ENCODE assay signal across 8 mouse cellular contexts in the genomic region with DNA sequence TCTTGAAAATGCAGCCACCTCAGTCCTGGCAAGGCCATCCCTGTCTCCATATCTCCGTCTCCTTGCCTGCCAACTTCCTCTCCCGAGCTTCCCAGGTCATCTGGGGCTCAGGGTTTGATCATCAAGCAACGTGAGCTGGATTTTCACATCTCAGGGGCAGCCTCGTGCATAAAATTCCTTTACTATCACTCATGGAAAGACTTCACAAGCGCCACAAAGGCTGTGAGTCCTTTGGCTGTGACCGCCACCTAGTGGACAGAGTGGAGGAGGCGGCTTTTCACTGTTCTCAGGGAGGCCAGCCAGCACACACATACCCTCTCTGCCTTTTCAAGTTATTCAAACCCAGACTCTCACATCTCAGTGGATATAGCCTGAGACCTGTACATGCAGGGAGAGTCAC. TPM values are rescaled to one million over a fixed set of nuclear protein-coding genes. Genes with fewer than 3 reads are reported as not detected.
DNase-seq lines count a peak whose midpoint lies in the region; ATAC-seq and TF ChIP-seq lines count a peak whose summit lies in the region.
"Had no signal": no experiment of that assay in that cellular context is flagged by ENCODE, and none has a peak within 500 bp of the region (broad histone marks: within the 10 kb centered on the region; RNA-seq: fewer than 3 reads in every experiment).

No protein-coding gene starts in this region.

- DNase-seq in ZHBTc4 (ENCODE audit: low read depth, low spot score) = peak; percentile 85
- peak; percentile 86 to 88 for DNase-seq in cerebellum, postnatal 36 days
- DNase-seq in gastrocnemius, adult 2 months = peak; percentile 86
- peak; percentile 48 to 72 for DNase-seq in left cerebral cortex, adult 8-10 months (ENCODE audit: low spot score in 2 of 2)
- peak; percentile 78 for DNase-seq in midbrain, embryonic 10.5 days (ENCODE audit: low spot score)
- peak; percentile 89 for DNase-seq in right cerebral cortex, postnatal 4 days

- H3K4me3 ChIP-seq in gastrocnemius, adult 2 months = no peak overlapping the region
- H3K4me3 ChIP-seq in hindbrain, embryonic 16.5 days (ENCODE audit: low read length) = no peak overlapping the region
- H3K4me3 ChIP-seq in midbrain, embryonic 10.5 days = no peak overlapping the region
- H3K4me3 ChIP-seq: stomach, embryonic 15.5 days had no signal

- H3K4me1 ChIP-seq in hindbrain, embryonic 16.5 days (ENCODE audit: control insufficient read depth, insufficient read depth, low read depth, low read length) = no peaks in the 10 kb centered on the region
- H3K4me1 ChIP-seq in midbrain, embryonic 10.5 days = peaks cover 13% of the 10 kb centered on the region
- H3K4me1 ChIP-seq: stomach, embryonic 15.5 days had no signal

- no peaks in the 10 kb centered on the region for H3K27me3 ChIP-seq in hindbrain, embryonic 16.5 days (replicated peaks; ENCODE audit: control insufficient read depth, insufficient read depth, low read length)
- H3K27me3 ChIP-seq in midbrain, embryonic 10.5 days (ENCODE audit: low read depth, poor library complexity, severe bottlenecking) = no peaks in the 10 kb centered on the region
- H3K27me3 ChIP-seq: stomach, embryonic 15.5 days had no signal

- intact Hi-C loops in gastrocnemius, adult 2 months (cut with DNase I) = loop anchor here (1.0 to 10.0 kb wide), 4 partner anchors 46 to 360 kb away; partner anchors contain the start of genes Coro1c, Iscu and Sart3

- H3K4me2 ChIP-seq in hindbrain, embryonic 16.5 days (ENCODE audit: low read length) = no peak overlapping the region
- H3K4me2 ChIP-seq: stomach, embryonic 15.5 days had no signal

- WGBS in hindbrain, embryonic 16.5 days = 7% methylated on average over 7 of the region's 7 CpGs
- WGBS in midbrain, embryonic 10.5 days = 17% methylated on average over 7 of the region's 7 CpGs

- H3K36me3 ChIP-seq in hindbrain, embryonic 16.5 days (ENCODE audit: control insufficient read depth, insufficient read depth, low read length) = peaks cover 22% of the 10 kb centered on the region
- H3K36me3 ChIP-seq in midbrain, embryonic 10.5 days = peaks cover 80% of the 10 kb centered on the region

- no peaks in the 10 kb centered on the region for H3K9me3 ChIP-seq in hindbrain, embryonic 16.5 days (ENCODE audit: control insufficient read depth, low read length)
- H3K9me3 ChIP-seq in midbrain, embryonic 10.5 days (replicated peaks) = no peaks in the 10 kb centered on the region
- H3K9me3 ChIP-seq: stomach, embryonic 15.5 days had no signal

- ATAC-seq in hindbrain, embryonic 16.5 days = peak; percentile 57; the same call in 1 of the 2 replicates

- peak overlapping the region; percentile 30; the same call in 1 of the 2 replicates for H3K9ac ChIP-seq in hindbrain, embryonic 16.5 days (ENCODE audit: low read depth, low read length)
- H3K9ac ChIP-seq: stomach, embryonic 15.5 days had no signal

- H3K27ac ChIP-seq in gastrocnemius, adult 2 months = peak overlapping the region; percentile 79
- H3K27ac ChIP-seq in hindbrain, embryonic 16.5 days (ENCODE audit: low read depth, low read length) = 0 out of 2 replicates have a peak overlapping the region, but pooled peaks have one; percentile 42
- peak overlapping the region; percentile 34; the same call in 1 of the 2 replicates for H3K27ac ChIP-seq in midbrain, embryonic 10.5 days (replicated peaks)
- H3K27ac ChIP-seq: stomach, embryonic 15.5 days had no signal

- peak; percentile 98 for TF ChIP-seq CTCF in gastrocnemius, adult 2 months (IDR thresholded peaks at IDR 0.05)

RNA-seq across cellular contexts. Expression of gene Ssh1, which starts 39.3 kb away (rescaled TPM):
- total RNA-seq in gastrocnemius, adult 2 months (2021) = 1 to 10 TPM; 6.1 to 7.2 TPM
- polyA plus RNA-seq in hindbrain, embryonic 16.5 days (2015; fragmentation: Nextera tagmentation; extraction: Ambion mirVana) = 9.6 and 13.2 TPM in 2 replicates
- 10 to 100 TPM; 25.6 to 29.5 (median 27.1) TPM for total RNA-seq in left cerebral cortex, adult 8-10 months (2022)
- 13.3 and 16.8 TPM in 2 replicates for polyA plus RNA-seq in midbrain, embryonic 10.5 days (2016; fragmentation: Nextera tagmentation; extraction: Ambion mirVana)

RNA-seq across cellular contexts. Expression of gene Coro1c, which starts 45.9 kb away (rescaled TPM):
- 10 to 100 TPM in 1 of 2 experiments, 1 to 10 TPM in 1; 7.8 to 11.8 TPM for total RNA-seq in gastrocnemius, adult 2 months (2021)
- 176 and 191 TPM in 2 replicates for polyA plus RNA-seq in hindbrain, embryonic 16.5 days (2015; fragmentation: Nextera tagmentation; extraction: Ambion mirVana)
- 10 to 100 TPM; 76.3 to 95.4 (median 86.2) TPM for total RNA-seq in left cerebral cortex, adult 8-10 months (2022)
- polyA plus RNA-seq in midbrain, embryonic 10.5 days (2016; fragmentation: Nextera tagmentation; extraction: Ambion mirVana) = 205 and 233 TPM in 2 replicates

RNA-seq across cellular contexts. Expression of gene Dao, which starts 49.1 kb away (rescaled TPM):
- not detected for total RNA-seq in gastrocnemius, adult 2 months (2021)
- not detected in 2 replicates for polyA plus RNA-seq in hindbrain, embryonic 16.5 days (2015; fragmentation: Nextera tagmentation; extraction: Ambion mirVana)
- total RNA-seq in left cerebral cortex, adult 8-10 months (2022) = under 1 TPM in 1 of 4 experiments, not detected in 3; 0.30 TPM
- polyA plus RNA-seq in midbrain, embryonic 10.5 days (2016; fragmentation: Nextera tagmentation; extraction: Ambion mirVana) = not detected in 2 replicates

Comparison
In these comparisons a context has a peak if more than half of its experiments do, and no peak if none do; other contexts are left out.
1. RNA of gene Coro1c, which starts 45.9 kb away (total RNA-seq): 76.3 to 95.4 TPM in left cerebral cortex, adult 8-10 months; 7.8 to 11.8 TPM in gastrocnemius, adult 2 months; every median in the first group is over 4 times any median in the second.
2. Peak in every context shown above with its lines, with median percentiles within 50 percentile points of each other: DNase-seq and H3K27ac ChIP-seq.